Mouse (Mus musculus): ENCODE data around the gene Hnrnpul2.

- TF ChIP-seq TCF12 (IDR thresholded peaks at IDR 0.05; ENCODE audit: insufficient read depth, poor library complexity, severe bottlenecking): no peak
- TF ChIP-seq POLR2AphosphoS2 (IDR thresholded peaks at IDR 0.05; ENCODE audit: insufficient read length, low read depth): no peak
- TF ChIP-seq POLR2A (IDR thresholded peaks at IDR 0.05; ENCODE audit: insufficient read length, low read depth): no peak
- TF ChIP-seq USF1 (IDR thresholded peaks at IDR 0.05; ENCODE audit: low read depth): no peak
- no peak for TF ChIP-seq TCF3 (IDR thresholded peaks at IDR 0.05; ENCODE audit: insufficient read length, low read depth)
- TF ChIP-seq MAX (IDR thresholded peaks at IDR 0.05; ENCODE audit: low read depth): no peak
- no peak for TF ChIP-seq MYOG (IDR thresholded peaks at IDR 0.05; ENCODE audit: control insufficient read depth in 1 of 3, insufficient read depth in 1 of 3, insufficient read length in 2 of 3, low read depth in 2 of 3)
- no peak for TF ChIP-seq SRF (IDR thresholded peaks at IDR 0.05; ENCODE audit: control insufficient read depth, insufficient read length, low read depth)
Measured at GRCm38 (mm10) chr19:8881034-8881392, 61.2 kb downstream of the Hnrnpul2 start.

Measured in myocyte (in vitro differentiated cells).